Mouse (Mus musculus): Measurements from ENCODE around the gene Tcp11l2. TPM values are rescaled to one million over a fixed set of nuclear protein-coding genes. Genes with fewer than 3 reads are reported as not detected.

Tcp11l2 gene
- polyA plus RNA-seq, 1 experiment from 2014 or later, result 33.8 TPM

GRCm38 (mm10) chr10:84571052-84571639, 5.3 kb upstream of the Tcp11l2 start:
- no peaks in the 10 kb centered on the region for H3K27me3 ChIP-seq (ENCODE audit: control insufficient read depth, insufficient read depth, low read length)
- WGBS, result 85% methylated on average over 10 of the region's 10 CpGs
- H3K9me3 ChIP-seq (ENCODE audit: control insufficient read depth, low read length), result no peaks in the 10 kb centered on the region
- no peak overlapping the region for H3K4me2 ChIP-seq (ENCODE audit: low read depth, low read length)
- H3K4me3 ChIP-seq (ENCODE audit: low read depth, low read length), result no peak overlapping the region
- no peak for ATAC-seq (ENCODE audit: low read depth)
- no peaks in the 10 kb centered on the region for H3K36me3 ChIP-seq (ENCODE audit: control insufficient read depth, insufficient read depth, low read length)
- no peak overlapping the region for H3K27ac ChIP-seq (ENCODE audit: low read depth, low read length)
- H3K9ac ChIP-seq (replicated peaks; ENCODE audit: low read depth, low read length), result no peak overlapping the region
- H3K4me1 ChIP-seq (ENCODE audit: control insufficient read depth, insufficient read depth, low read length), result no peaks in the 10 kb centered on the region

GRCm38 (mm10) chr10:84573671-84574420, 2.6 kb upstream of the Tcp11l2 start:
- Histone ChIP-seq H3K27ac (ENCODE audit: low read depth, low read length) (no peak overlapping the region), H3K9ac (replicated peaks; ENCODE audit: low read depth, low read length) (no peak overlapping the region), H3K36me3 (ENCODE audit: control insufficient read depth, insufficient read depth, low read length) (no peaks in the 10 kb centered on the region), H3K4me1 (ENCODE audit: control insufficient read depth, insufficient read depth, low read length) (0 out of 2 replicates have a peak, but pooled peaks cover 5% of the 10 kb centered on the region), H3K27me3 (ENCODE audit: control insufficient read depth, insufficient read depth, low read length) (peaks cover 3% of the 10 kb centered on the region; the same call in 1 of the 2 replicates), H3K4me2 (ENCODE audit: low read depth, low read length) (no peak overlapping the region), H3K9me3 (ENCODE audit: control insufficient read depth, low read length) (no peaks in the 10 kb centered on the region), H3K4me3 (ENCODE audit: low read depth, low read length) (no peak overlapping the region)
- ATAC-seq (ENCODE audit: low read depth), result no peak
- 79% methylated on average over 5 of the region's 5 CpGs for WGBS

DNA sequence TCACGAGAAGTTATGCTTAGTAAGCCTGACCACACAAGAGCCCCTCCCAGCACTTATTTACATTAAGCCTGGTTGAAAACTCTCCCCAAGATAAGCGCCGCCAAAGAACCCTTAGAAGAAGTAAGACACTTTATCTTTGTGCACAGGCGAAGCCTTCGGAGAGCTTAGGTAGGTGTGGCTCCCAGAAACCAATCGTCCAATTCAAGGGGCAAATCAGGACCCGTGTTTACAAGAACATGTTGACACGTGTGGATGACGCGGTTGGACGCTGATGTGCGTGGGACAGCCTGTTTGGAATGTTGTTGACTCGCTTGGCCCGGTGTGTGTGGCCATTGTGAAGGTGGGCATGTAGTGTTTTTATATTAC, 414 bp upstream of the Tcp11l2 start:
- no peaks in the 10 kb centered on the region for H3K36me3 ChIP-seq (ENCODE audit: control insufficient read depth, insufficient read depth, low read length)
- H3K27ac ChIP-seq (ENCODE audit: low read depth, low read length), result no peak overlapping the region
- peak overlapping the region; percentile 67 for H3K4me2 ChIP-seq (ENCODE audit: low read depth, low read length)
- no peaks in the 10 kb centered on the region for H3K9me3 ChIP-seq (ENCODE audit: control insufficient read depth, low read length)
- peaks cover 3% of the 10 kb centered on the region; the same call in 1 of the 2 replicates for H3K27me3 ChIP-seq (ENCODE audit: control insufficient read depth, insufficient read depth, low read length)
- 0 out of 2 replicates have a peak, but pooled peaks cover 5% of the 10 kb centered on the region for H3K4me1 ChIP-seq (ENCODE audit: control insufficient read depth, insufficient read depth, low read length)
- peak overlapping the region; percentile 97 for H3K4me3 ChIP-seq (ENCODE audit: low read depth, low read length)
- WGBS, result under 1% methylated on average over 14 of the region's 14 CpGs
- H3K9ac ChIP-seq (replicated peaks; ENCODE audit: low read depth, low read length), result no peak overlapping the region
- ATAC-seq (ENCODE audit: low read depth), result peak; percentile 78

- H3K36me3 ChIP-seq (ENCODE audit: control insufficient read depth, insufficient read depth, low read length), result no peaks in the 10 kb centered on the region
- H3K9me3 ChIP-seq (ENCODE audit: control insufficient read depth, low read length), result no peaks in the 10 kb centered on the region
- H3K9ac ChIP-seq (replicated peaks; ENCODE audit: low read depth, low read length), result peak overlapping the region; percentile 76
- H3K4me1 ChIP-seq (ENCODE audit: control insufficient read depth, insufficient read depth, low read length), result 0 out of 2 replicates have a peak, but pooled peaks cover 5% of the 10 kb centered on the region
- WGBS, result 3% methylated on average over 37 of the region's 38 CpGs
- ATAC-seq (ENCODE audit: low read depth), result peak; percentile 49
- H3K4me3 ChIP-seq (ENCODE audit: low read depth, low read length), result peak overlapping the region; percentile 97
- H3K27ac ChIP-seq (ENCODE audit: low read depth, low read length), result peak overlapping the region; percentile 73
- H3K27me3 ChIP-seq (ENCODE audit: control insufficient read depth, insufficient read depth, low read length), result peaks cover 3% of the 10 kb centered on the region; the same call in 1 of the 2 replicates
- peak overlapping the region; percentile 67 for H3K4me2 ChIP-seq (ENCODE audit: low read depth, low read length)
Observed at GRCm38 (mm10) chr10:84577071-84577727, 773 bp downstream of the Tcp11l2 start.

- Histone ChIP-seq H3K9ac (replicated peaks; ENCODE audit: low read depth, low read length) (no peak overlapping the region), H3K9me3 (ENCODE audit: control insufficient read depth, low read length) (no peaks in the 10 kb centered on the region), H3K4me2 (ENCODE audit: low read depth, low read length) (peak overlapping the region; percentile 67; the same call in 1 of the 2 replicates), H3K4me3 (ENCODE audit: low read depth, low read length) (no peak overlapping the region), H3K27ac (ENCODE audit: low read depth, low read length) (no peak overlapping the region), H3K36me3 (ENCODE audit: control insufficient read depth, insufficient read depth, low read length) (no peaks in the 10 kb centered on the region), H3K4me1 (ENCODE audit: control insufficient read depth, insufficient read depth, low read length) (0 out of 2 replicates have a peak, but pooled peaks cover 5% of the 10 kb centered on the region), H3K27me3 (ENCODE audit: control insufficient read depth, insufficient read depth, low read length) (peaks cover 3% of the 10 kb centered on the region; the same call in 1 of the 2 replicates)
- 82% methylated on average over 10 of the region's 10 CpGs for WGBS
- ATAC-seq (ENCODE audit: low read depth), result no peak
Observed at GRCm38 (mm10) chr10:84578738-84579137, 2.3 kb downstream of the Tcp11l2 start.

- Histone ChIP-seq H3K27me3 (ENCODE audit: control insufficient read depth, insufficient read depth, low read length) (peaks cover 3% of the 10 kb centered on the region; the same call in 1 of the 2 replicates), H3K27ac (ENCODE audit: low read depth, low read length) (no peak overlapping the region), H3K9ac (replicated peaks; ENCODE audit: low read depth, low read length) (no peak overlapping the region), H3K9me3 (ENCODE audit: control insufficient read depth, low read length) (no peaks in the 10 kb centered on the region), H3K4me3 (ENCODE audit: low read depth, low read length) (no peak overlapping the region), H3K4me2 (ENCODE audit: low read depth, low read length) (no peak overlapping the region), H3K4me1 (ENCODE audit: control insufficient read depth, insufficient read depth, low read length) (0 out of 2 replicates have a peak, but pooled peaks cover 5% of the 10 kb centered on the region), H3K36me3 (ENCODE audit: control insufficient read depth, insufficient read depth, low read length) (no peaks in the 10 kb centered on the region)
- WGBS, result 95% methylated on average over 2 of the region's 2 CpGs
- ATAC-seq (ENCODE audit: low read depth), result no peak
Observed at GRCm38 (mm10) chr10:84579527-84579926, 3.1 kb downstream of the Tcp11l2 start.

- no peaks in the 10 kb centered on the region for H3K9me3 ChIP-seq (ENCODE audit: control insufficient read depth, low read length)
- 83% methylated on average over 8 of the region's 8 CpGs for WGBS
- H3K27me3 ChIP-seq (ENCODE audit: control insufficient read depth, insufficient read depth, low read length), result peaks cover 3% of the 10 kb centered on the region; the same call in 1 of the 2 replicates
- no peak overlapping the region for H3K4me2 ChIP-seq (ENCODE audit: low read depth, low read length)
- no peaks in the 10 kb centered on the region for H3K36me3 ChIP-seq (ENCODE audit: control insufficient read depth, insufficient read depth, low read length)
- 0 out of 2 replicates have a peak, but pooled peaks cover 5% of the 10 kb centered on the region for H3K4me1 ChIP-seq (ENCODE audit: control insufficient read depth, insufficient read depth, low read length)
- no peak overlapping the region for H3K27ac ChIP-seq (ENCODE audit: low read depth, low read length)
- ATAC-seq (ENCODE audit: low read depth), result no peak
- no peak overlapping the region for H3K4me3 ChIP-seq (ENCODE audit: low read depth, low read length)
- no peak overlapping the region for H3K9ac ChIP-seq (replicated peaks; ENCODE audit: low read depth, low read length)
Observed at GRCm38 (mm10) chr10:84581191-84581590, 4.8 kb downstream of the Tcp11l2 start.

DNA sequence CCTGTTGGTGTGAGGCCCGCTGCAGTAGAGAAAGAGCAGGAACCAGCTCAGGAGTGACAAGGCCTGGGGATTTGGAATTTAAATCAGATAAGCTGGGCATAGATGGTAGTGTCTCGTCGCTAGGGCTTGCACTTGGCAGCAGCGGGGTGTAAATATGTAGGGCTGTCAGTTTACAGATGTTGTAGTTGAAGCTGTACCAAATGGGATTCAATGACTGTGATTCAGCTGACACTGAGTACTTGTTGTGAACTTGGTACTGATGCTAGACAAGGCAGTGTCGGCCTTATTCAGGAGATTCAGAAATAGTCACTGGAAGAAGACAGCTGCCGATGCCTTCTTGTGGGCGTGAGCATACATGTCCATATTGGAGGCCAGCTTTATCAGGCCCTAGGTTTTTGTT, 5.8 kb downstream of the Tcp11l2 start:
- WGBS, result 78% methylated on average over 7 of the region's 7 CpGs
- Histone ChIP-seq H3K27me3 (ENCODE audit: control insufficient read depth, insufficient read depth, low read length) (no peaks in the 10 kb centered on the region), H3K9ac (replicated peaks; ENCODE audit: low read depth, low read length) (no peak overlapping the region), H3K4me3 (ENCODE audit: low read depth, low read length) (no peak overlapping the region), H3K4me1 (ENCODE audit: control insufficient read depth, insufficient read depth, low read length) (0 out of 2 replicates have a peak, but pooled peaks cover 5% of the 10 kb centered on the region), H3K9me3 (ENCODE audit: control insufficient read depth, low read length) (no peaks in the 10 kb centered on the region), H3K27ac (ENCODE audit: low read depth, low read length) (no peak overlapping the region), H3K36me3 (ENCODE audit: control insufficient read depth, insufficient read depth, low read length) (no peaks in the 10 kb centered on the region), H3K4me2 (ENCODE audit: low read depth, low read length) (no peak overlapping the region)
- ATAC-seq (ENCODE audit: low read depth), result no peak

Measured in neural tube, embryonic 14.5 days (tissue).